Mouse (Mus musculus) adrenal gland, adult 18-20 months (tissue): ENCODE results near the gene Egflam. TPM values are rescaled to one million over a fixed set of nuclear protein-coding genes. Genes with fewer than 3 reads are reported as not detected.

Experiments
- DNase-seq, 2 experiments: peaks; one replicate each; pipeline ENCODE4 v3.0.0; 2021 to 2022; ENCODE audit warnings: low spot score in 2 of 2
- total RNA-seq, 2 experiments: library from RNA; stranded (reverse); gene quantifications; 1 replicate in 1 of 2; 2 replicates in 1 of 2; pipeline ENCODE4 v1.2.3; 2021

The Egflam gene
- total RNA-seq, 2 experiments from 2014 or later = 4.0 to 8.5 TPM

GRCm38 (mm10) chr15:7189678-7190454 lies 208.3 kb downstream of the Egflam start:
- DNase-seq = no peak

GRCm38 (mm10) chr15:7187682-7188081 lies 210.5 kb downstream of the Egflam start:
- no peak for DNase-seq

GRCm38 (mm10) chr15:7180576-7180975 lies 217.6 kb downstream of the Egflam start:
- DNase-seq = no peak

GRCm38 (mm10) chr15:7173776-7174175 lies 224.4 kb downstream of the Egflam start:
- no peak for DNase-seq

GRCm38 (mm10) chr15:7173346-7173745 lies 224.8 kb downstream of the Egflam start:
- no peak for DNase-seq

- no peak for DNase-seq
Measured at GRCm38 (mm10) chr15:7172875-7173274, 225.3 kb downstream of the Egflam start.

- no peak for DNase-seq
Measured at GRCm38 (mm10) chr15:7167906-7168532, 230.2 kb downstream of the Egflam start.

- DNase-seq = no peak
Measured at GRCm38 (mm10) chr15:7167238-7167905, 230.8 kb downstream of the Egflam start.

GRCm38 (mm10) chr15:7166735-7167134 lies 231.5 kb downstream of the Egflam start:
- DNase-seq = no peak

- DNase-seq = no peak
Measured at GRCm38 (mm10) chr15:7163851-7164250, 234.3 kb downstream of the Egflam start.

GRCm38 (mm10) chr15:7160321-7160720 lies 237.9 kb downstream of the Egflam start:
- no peak for DNase-seq

GRCm38 (mm10) chr15:7159869-7160268 lies 238.3 kb downstream of the Egflam start:
- DNase-seq = no peak

GRCm38 (mm10) chr15:7157658-7158057 lies 240.5 kb downstream of the Egflam start:
- no peak for DNase-seq
